Mouse (Mus musculus): Measurements from ENCODE around the gene Stkld1. TPM values are rescaled to one million over a fixed set of nuclear protein-coding genes. Genes with fewer than 3 reads are reported as not detected.

Stkld1 gene
- total and polyA plus RNA-seq, 3 experiments = 0.13 to 0.29 (median 0.19) TPM

- no peak overlapping the region for H3K9ac ChIP-seq (ENCODE audit: insufficient read depth, low read depth)
- TF ChIP-seq JUND (conservative IDR thresholded peaks at IDR 0.05; ENCODE audit: low read depth, low read length) = no peak
- TF ChIP-seq ELF1 (IDR thresholded peaks at IDR 0.05; ENCODE audit: low read depth, low read length) = peak; percentile 87
- TF ChIP-seq USF2 (conservative IDR thresholded peaks at IDR 0.05; ENCODE audit: low read depth, low read length) = no peak
- no peak for TF ChIP-seq CHD1 (IDR thresholded peaks at IDR 0.05; ENCODE audit: low read depth, low read length)
- no peak for TF ChIP-seq TBP (conservative IDR thresholded peaks at IDR 0.05; ENCODE audit: low read depth, low read length)
- peak; percentile 52 for TF ChIP-seq SMC3 (IDR thresholded peaks at IDR 0.05; ENCODE audit: low read depth, low read length)
- TF ChIP-seq CTCF (conservative IDR thresholded peaks at IDR 0.05 in 1 of 2, IDR thresholded peaks at IDR 0.05 in 1 of 2; ENCODE audit: low read depth in 2 of 2, low read length in 2 of 2) = peak in 1 of 2 experiments; percentile 70; a peak in 2 of 4 replicates
- TF ChIP-seq BHLHE40 (IDR thresholded peaks at IDR 0.05; ENCODE audit: low read depth, low read length) = peak; percentile 89
- peak; percentile 50 for TF ChIP-seq RAD21 (IDR thresholded peaks at IDR 0.05; ENCODE audit: low read depth, low read length)
- no peak for TF ChIP-seq CHD2 (IDR thresholded peaks at IDR 0.05; ENCODE audit: low read length)
- DNase-seq (ENCODE audit: extremely low read depth) = no peak
- H3K79me2 ChIP-seq (replicated peaks; ENCODE audit: control insufficient read depth, extremely low read depth, insufficient read depth, poor library complexity, severe bottlenecking) = no peaks in the 10 kb centered on the region
- H3K9me3 ChIP-seq (replicated peaks; ENCODE audit: low read length) = no peaks in the 10 kb centered on the region
- H3K4me3 ChIP-seq (replicated peaks in 1 of 3; ENCODE audit: low read depth in 2 of 3, low read length in 2 of 3, poor library complexity in 1 of 3) = no peak overlapping the region
- no peak overlapping the region for H3K27ac ChIP-seq (ENCODE audit: insufficient read depth, low read depth)
- H3K4me2 ChIP-seq (ENCODE audit: insufficient read depth, low read depth, poor library complexity, severe bottlenecking) = no peak overlapping the region
- in situ Hi-C loops (cut with MboI; ENCODE audit: low pct_ligation_motif_present, low pct_unique_long_range_greater_than_20kb, low sequenced_read_pairs) (no loop called here), dilution Hi-C loops (cut with MboI; ENCODE audit: extremely low pct_ligation_motif_present, extremely low pct_unique_long_range_greater_than_20kb, low sequenced_read_pairs) (no loop called here)
- H3K36me3 ChIP-seq (replicated peaks in 1 of 2; ENCODE audit: control insufficient read depth in 1 of 2, insufficient read depth in 1 of 2, low read length in 1 of 2) = peaks cover 3 to 14% of the 10 kb centered on the region in 2 experiments
- no peaks in the 10 kb centered on the region for H3K27me3 ChIP-seq (replicated peaks)
- peaks cover 16 to 26% of the 10 kb centered on the region in 2 experiments for H3K4me1 ChIP-seq (ENCODE audit: control insufficient read depth in 1 of 2, insufficient read depth in 2 of 2)
These were observed 7.7 kb downstream of the Stkld1 start for GRCm38 (mm10) chr2:26941539-26941938.

DNA sequence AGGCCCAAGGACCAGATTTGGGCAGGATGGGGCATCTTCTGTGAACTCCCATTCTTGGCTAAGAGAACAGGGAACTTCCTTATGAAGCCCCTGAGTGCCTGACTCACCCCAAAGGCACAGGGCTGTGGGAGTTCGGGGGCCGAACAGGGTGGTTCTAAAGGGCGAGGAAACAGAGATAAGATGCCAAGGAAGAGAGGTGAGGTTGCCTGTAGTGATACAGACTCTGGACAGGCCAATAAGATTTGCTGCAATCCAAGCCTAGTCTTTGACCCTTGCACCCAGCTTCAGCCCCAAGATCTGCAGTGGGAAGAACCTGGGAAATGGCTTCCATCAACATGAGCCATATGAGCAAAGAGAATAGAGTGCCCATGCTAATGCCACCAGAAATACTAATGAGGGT lies 9.4 kb downstream of the Stkld1 start:
- H3K9me3 ChIP-seq (replicated peaks; ENCODE audit: low read length) = no peaks in the 10 kb centered on the region
- H3K27me3 ChIP-seq (replicated peaks) = no peaks in the 10 kb centered on the region
- no peak overlapping the region for H3K4me2 ChIP-seq (ENCODE audit: insufficient read depth, low read depth, poor library complexity, severe bottlenecking)
- no peaks in the 10 kb centered on the region for H3K79me2 ChIP-seq (replicated peaks; ENCODE audit: control insufficient read depth, extremely low read depth, insufficient read depth, poor library complexity, severe bottlenecking)
- H3K36me3 ChIP-seq (replicated peaks in 1 of 2; ENCODE audit: control insufficient read depth in 1 of 2, insufficient read depth in 1 of 2, low read length in 1 of 2) = peaks cover 13 to 29% of the 10 kb centered on the region in 2 experiments
- TF ChIP-seq GABPA (IDR thresholded peaks at IDR 0.05; ENCODE audit: insufficient replicate concordance, low read depth, low read length) (no peak), ZNF384 (IDR thresholded peaks at IDR 0.05; ENCODE audit: low read depth, low read length) (no peak), ZKSCAN1 (IDR thresholded peaks at IDR 0.05; ENCODE audit: borderline replicate concordance, low read depth, low read length) (no peak), ELF1 (IDR thresholded peaks at IDR 0.05; ENCODE audit: low read depth, low read length) (no peak), MAFK (IDR thresholded peaks at IDR 0.05; ENCODE audit: insufficient replicate concordance, low read length) (no peak), SIN3A (IDR thresholded peaks at IDR 0.05; ENCODE audit: low read length) (no peak), MAX (IDR thresholded peaks at IDR 0.05; ENCODE audit: low read length) (no peak), JUN (IDR thresholded peaks at IDR 0.05; ENCODE audit: insufficient read depth, low read depth, low read length) (no peak), RCOR1 (conservative IDR thresholded peaks at IDR 0.05; ENCODE audit: low read depth, low read length) (no peak), CHD1 (IDR thresholded peaks at IDR 0.05; ENCODE audit: low read depth, low read length) (no peak), UBTF (IDR thresholded peaks at IDR 0.05; ENCODE audit: low read depth, low read length) (no peak), NELFE (IDR thresholded peaks at IDR 0.05; ENCODE audit: low read depth, low read length) (no peak)
- no peak overlapping the region for H3K27ac ChIP-seq (ENCODE audit: insufficient read depth, low read depth)
- peaks cover 12 to 17% of the 10 kb centered on the region in 2 experiments for H3K4me1 ChIP-seq (ENCODE audit: control insufficient read depth in 1 of 2, insufficient read depth in 2 of 2)
- H3K9ac ChIP-seq (ENCODE audit: insufficient read depth, low read depth) = no peak overlapping the region
- no peak for DNase-seq (ENCODE audit: extremely low read depth)
- in situ Hi-C loops (cut with MboI; ENCODE audit: low pct_ligation_motif_present, low pct_unique_long_range_greater_than_20kb, low sequenced_read_pairs) = no loop called here
- H3K4me3 ChIP-seq (replicated peaks in 1 of 3; ENCODE audit: low read depth in 2 of 3, low read length in 2 of 3, poor library complexity in 1 of 3) = no peak overlapping the region
- dilution Hi-C loops (cut with MboI; ENCODE audit: extremely low pct_ligation_motif_present, extremely low pct_unique_long_range_greater_than_20kb, low sequenced_read_pairs) = no loop called here

All from CH12.LX (cell line).